Comparison of ENCODE assay signal across 16 mouse cellular contexts in the genomic region with DNA sequence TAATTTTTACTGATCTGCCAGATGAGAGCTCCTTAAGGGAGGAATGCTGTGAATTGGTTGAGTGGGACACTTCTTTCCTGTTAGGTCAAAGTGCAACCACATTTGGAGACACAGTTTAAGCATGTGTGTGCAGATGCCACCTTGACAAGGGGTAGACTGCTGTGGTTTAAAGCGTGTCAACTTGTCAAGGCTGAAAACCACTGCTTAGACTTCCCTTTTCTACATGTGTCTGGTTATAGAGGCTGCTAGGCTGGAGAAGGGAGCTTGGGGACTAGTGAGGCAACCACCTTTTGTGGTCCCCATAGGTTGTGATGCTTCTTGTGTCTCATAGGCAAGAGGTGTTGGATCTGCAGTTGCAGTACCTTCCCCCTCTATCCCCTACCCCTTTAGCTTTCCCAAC.
"Had no signal": no experiment of that assay in that cellular context is flagged by ENCODE, and none has a peak within 500 bp of the region (broad histone marks: within the 10 kb centered on the region; RNA-seq: fewer than 3 reads in every experiment).

No protein-coding gene starts in this region.

- H3K27ac ChIP-seq: limb, embryonic 12.5 days; liver, embryonic 13.5 days; lung, embryonic 15.5 days; neural tube, embryonic 13.5 days had no signal

- DNase-seq: kidney, adult 11 months; kidney, adult 9 months; kidney, postnatal 10 days; kidney, postnatal 4 days; liver; liver, embryonic 13.5 days; liver, postnatal 0 days; retina, postnatal 1 day; right cerebral cortex, postnatal 14 days; thymus, adult 18-20 months; thymus, postnatal 36 days had no signal

- H3K4me3 ChIP-seq: limb, embryonic 12.5 days; liver, embryonic 13.5 days; lung, embryonic 15.5 days; neural tube, embryonic 13.5 days had no signal

- H3K36me3 ChIP-seq: limb, embryonic 12.5 days; liver, embryonic 13.5 days; lung, embryonic 15.5 days; neural tube, embryonic 13.5 days had no signal

- ATAC-seq: liver, postnatal 0 days; midbrain, embryonic 16.5 days had no signal

- H3K9me3 ChIP-seq: limb, embryonic 12.5 days; liver, embryonic 13.5 days; lung, embryonic 15.5 days; neural tube, embryonic 13.5 days had no signal

- H3K4me2 ChIP-seq: limb, embryonic 12.5 days; liver, embryonic 13.5 days; lung, embryonic 15.5 days; midbrain, embryonic 11.5 days; neural tube, embryonic 13.5 days had no signal

- H3K4me1 ChIP-seq: limb, embryonic 12.5 days; liver, embryonic 13.5 days; lung, embryonic 15.5 days; neural tube, embryonic 13.5 days had no signal

- H3K27me3 ChIP-seq: limb, embryonic 12.5 days; liver, embryonic 13.5 days; lung, embryonic 15.5 days; neural tube, embryonic 13.5 days had no signal

- H3K9ac ChIP-seq: limb, embryonic 12.5 days; liver, embryonic 13.5 days; liver, postnatal 0 days; lung, embryonic 15.5 days; neural tube, embryonic 13.5 days had no signal
